Mouse (Mus musculus) forebrain, embryonic 13.5 days (tissue): Measurements from ENCODE around the gene Cbx6. TPM values are rescaled to one million over a fixed set of nuclear protein-coding genes. Genes with fewer than 3 reads are reported as not detected.

Source experiments
- ATAC-seq: fragments of 200-750 bp; cut with Nextera tagmentation; 2 replicates; pipeline ENCODE4 v1.8.0; 2017
- H3K27ac ChIP-seq: fragments of 300-500 bp; sonication (generic); 2 replicates; pipeline ENCODE4 v1.5.1; 2015; ENCODE audit warnings: inconsistent platforms, mild to moderate bottlenecking, moderate library complexity
- H3K27me3 ChIP-seq: fragments of 300-500 bp; sonication (generic); 2 replicates; pipeline ENCODE4 v1.6.1; 2015; ENCODE audit warnings: mild to moderate bottlenecking, inconsistent platforms
- H3K36me3 ChIP-seq: fragments of 300-500 bp; sonication (generic); 2 replicates; pipeline ENCODE4 v1.6.1; 2015; ENCODE audit warnings: mild to moderate bottlenecking, inconsistent platforms; ENCODE audit not compliant: poor library complexity, severe bottlenecking
- H3K4me1 ChIP-seq: fragments of 300-500 bp; sonication (generic); 2 replicates; pipeline ENCODE4 v1.6.1; 2015; ENCODE audit warnings: inconsistent platforms
- H3K4me2 ChIP-seq: fragments of 300-500 bp; sonication (generic); 2 replicates; pipeline ENCODE4 v1.6.1; 2015; ENCODE audit warnings: inconsistent platforms, mild to moderate bottlenecking, moderate library complexity
- H3K4me3 ChIP-seq: fragments of 300-500 bp; sonication (generic); 2 replicates; pipeline ENCODE4 v1.5.1; 2015; ENCODE audit warnings: mild to moderate bottlenecking, inconsistent platforms
- H3K9ac ChIP-seq: fragments of 300-500 bp; sonication (generic); 2 replicates; pipeline ENCODE4 v1.6.1; 2015; ENCODE audit warnings: mild to moderate bottlenecking, inconsistent platforms
- H3K9me3 ChIP-seq: fragments of 300-500 bp; sonication (generic); replicated peaks from 2 replicates; pipeline ENCODE4 v1.6.1; 2016; ENCODE audit warnings: inconsistent platforms
- WGBS: fragments of 180-500 bp; shearing (Covaris S2); methylation state at CpG from one replicate; pipeline ENCODE4 v1.1.7; 2015; 5-methylcytosine and 5-hydroxymethylcytosine counted together
- polyA plus RNA-seq: library from polyadenylated mRNA; unstranded; fragments of >200 nt; fragmentation: Nextera tagmentation; extraction: Ambion mirVana; gene quantifications from 2 replicates; pipeline ENCODE4 v1.2.1, GENCODE M21; 2015

Cbx6 gene
- polyA plus RNA-seq, 1 experiment from 2014 or later: 39.0 TPM

DNA sequence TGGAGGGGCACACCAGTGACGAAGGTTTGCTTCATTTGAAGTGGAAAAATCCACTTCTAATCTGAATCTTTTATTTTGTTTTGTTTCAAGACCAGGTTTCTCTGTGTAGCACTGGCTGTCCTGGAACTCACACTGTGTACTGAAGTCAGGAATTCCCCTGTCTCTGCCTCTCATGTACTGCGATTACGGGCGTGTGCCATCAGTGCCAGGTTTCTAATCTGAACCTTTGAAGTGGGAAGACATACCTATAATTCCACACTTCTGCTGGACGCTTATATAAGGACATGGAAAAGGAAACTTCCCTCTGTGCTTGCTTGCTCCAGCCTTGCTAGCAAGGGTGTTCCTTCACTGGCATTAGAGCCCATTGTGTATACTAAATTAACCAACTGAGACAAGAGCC, 24.5 kb upstream of the Cbx6 start:
- no peaks in the 10 kb centered on the region for H3K36me3 ChIP-seq
- no peak overlapping the region for H3K27ac ChIP-seq
- no peak overlapping the region for H3K4me3 ChIP-seq
- no peaks in the 10 kb centered on the region for H3K4me1 ChIP-seq
- no peaks in the 10 kb centered on the region for H3K27me3 ChIP-seq
- ATAC-seq: no peak
- no peaks in the 10 kb centered on the region for H3K9me3 ChIP-seq
- H3K4me2 ChIP-seq: no peak overlapping the region
- no peak overlapping the region for H3K9ac ChIP-seq
- WGBS: 83% methylated on average over 5 of the region's 5 CpGs

DNA sequence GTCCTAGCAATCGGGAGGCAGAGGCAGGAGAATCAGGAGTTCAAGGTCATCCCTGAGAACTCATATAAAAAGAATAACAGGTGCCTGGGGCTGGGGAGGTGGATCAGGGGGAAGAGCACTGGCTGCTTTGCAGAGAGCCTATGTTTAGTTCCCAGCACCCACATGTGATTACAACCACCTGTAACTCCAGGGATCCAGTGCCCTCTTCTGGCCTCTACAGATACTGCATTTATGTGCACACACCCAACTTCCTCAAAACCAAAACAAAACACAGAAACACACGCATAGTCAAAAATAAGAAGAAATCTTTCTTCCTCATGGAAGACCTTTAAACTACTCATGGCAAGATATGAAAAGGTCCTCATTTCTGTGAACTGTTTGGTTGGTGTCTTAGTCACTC, 15.7 kb upstream of the Cbx6 start:
- Histone ChIP-seq H3K4me2 (no peak overlapping the region), H3K27ac (no peak overlapping the region), H3K4me3 (no peak overlapping the region), H3K4me1 (peaks cover 6% of the 10 kb centered on the region; the same call in 1 of the 2 replicates), H3K27me3 (0 out of 2 replicates have a peak, but pooled peaks cover 3% of the 10 kb centered on the region), H3K9ac (no peak overlapping the region), H3K9me3 (no peaks in the 10 kb centered on the region), H3K36me3 (no peaks in the 10 kb centered on the region)
- ATAC-seq: no peak
- WGBS: 96% methylated on average over 2 of the region's 2 CpGs

GRCm38 (mm10) chr15:79847100-79847499, 12.6 kb upstream of the Cbx6 start:
- Histone ChIP-seq H3K4me1 (peaks cover 6% of the 10 kb centered on the region; the same call in 1 of the 2 replicates), H3K4me3 (no peak overlapping the region), H3K36me3 (no peaks in the 10 kb centered on the region), H3K27ac (no peak overlapping the region), H3K27me3 (0 out of 2 replicates have a peak, but pooled peaks cover 3% of the 10 kb centered on the region), H3K9ac (no peak overlapping the region), H3K4me2 (no peak overlapping the region), H3K9me3 (no peaks in the 10 kb centered on the region)
- WGBS: 16% methylated on average over 5 of the region's 5 CpGs
- no peak for ATAC-seq

DNA sequence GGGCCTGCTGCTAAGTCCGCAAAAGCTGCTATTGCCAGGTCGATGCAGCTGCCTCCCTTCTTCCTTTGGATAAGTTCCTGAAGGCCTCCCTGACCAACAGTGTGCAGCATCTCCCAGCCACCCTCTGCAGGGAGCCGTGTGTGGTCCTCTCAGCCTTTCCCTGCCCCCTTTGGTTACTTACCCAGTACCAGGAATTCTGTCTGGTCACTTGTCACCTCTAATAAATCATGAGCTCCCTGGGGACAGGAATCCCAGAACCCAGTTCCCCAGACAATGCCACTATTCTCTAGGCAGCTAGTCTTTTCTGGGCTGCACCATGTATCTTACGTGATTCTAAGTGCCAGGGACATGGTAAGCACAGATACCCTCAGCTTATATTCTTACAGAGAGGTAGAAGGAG, 11.5 kb upstream of the Cbx6 start:
- H3K4me2 ChIP-seq: no peak overlapping the region
- no peak for ATAC-seq
- no peak overlapping the region for H3K27ac ChIP-seq
- 0 out of 2 replicates have a peak, but pooled peaks cover 3% of the 10 kb centered on the region for H3K27me3 ChIP-seq
- no peak overlapping the region for H3K9ac ChIP-seq
- no peaks in the 10 kb centered on the region for H3K9me3 ChIP-seq
- no peaks in the 10 kb centered on the region for H3K36me3 ChIP-seq
- H3K4me3 ChIP-seq: no peak overlapping the region
- H3K4me1 ChIP-seq: peaks cover 6% of the 10 kb centered on the region; the same call in 1 of the 2 replicates
- 69% methylated on average over 4 of the region's 4 CpGs for WGBS

- no peaks in the 10 kb centered on the region for H3K9me3 ChIP-seq
- H3K27ac ChIP-seq: no peak overlapping the region
- no peaks in the 10 kb centered on the region for H3K36me3 ChIP-seq
- H3K9ac ChIP-seq: no peak overlapping the region
- H3K4me3 ChIP-seq: no peak overlapping the region
- 0 out of 2 replicates have a peak, but pooled peaks cover 1% of the 10 kb centered on the region for H3K27me3 ChIP-seq
- peaks cover 6% of the 10 kb centered on the region; the same call in 1 of the 2 replicates for H3K4me1 ChIP-seq
- no peak overlapping the region for H3K4me2 ChIP-seq
- ATAC-seq: no peak
- 88% methylated on average over 3 of the region's 3 CpGs for WGBS
Measured at GRCm38 (mm10) chr15:79842985-79843384, 8.5 kb upstream of the Cbx6 start.

GRCm38 (mm10) chr15:79840281-79840680, 5.8 kb upstream of the Cbx6 start:
- WGBS: 53% methylated on average over 2 of the region's 2 CpGs

GRCm38 (mm10) chr15:79834881-79835260, 383 bp upstream of the Cbx6 start:
- no peaks in the 10 kb centered on the region for H3K27me3 ChIP-seq
- H3K9ac ChIP-seq: peak overlapping the region; percentile 65
- peaks cover 10% of the 10 kb centered on the region for H3K36me3 ChIP-seq
- peaks cover 45% of the 10 kb centered on the region for H3K4me1 ChIP-seq
- no peak for ATAC-seq
- WGBS: 46% methylated on average over 9 of the region's 9 CpGs
- H3K4me2 ChIP-seq: peak overlapping the region; percentile 98
- H3K4me3 ChIP-seq: peak overlapping the region; percentile 84
- no peaks in the 10 kb centered on the region for H3K9me3 ChIP-seq
- H3K27ac ChIP-seq: peak overlapping the region; percentile 97

More at GRCm38 (mm10) chr15:79840281-79840680, 5.8 kb upstream of the Cbx6 start:
- Histone ChIP-seq H3K4me1 (peaks cover 7% of the 10 kb centered on the region), H3K4me2 (no peak overlapping the region), H3K9me3 (no peaks in the 10 kb centered on the region), H3K36me3 (no peaks in the 10 kb centered on the region), H3K27ac (no peak overlapping the region), H3K27me3 (no peaks in the 10 kb centered on the region), H3K9ac (no peak overlapping the region), H3K4me3 (no peak overlapping the region)
- ATAC-seq: no peak

- peak; percentile 34; the same call in 1 of the 2 replicates for ATAC-seq
- Histone ChIP-seq H3K36me3 (peaks cover 18% of the 10 kb centered on the region), H3K27ac (peak overlapping the region; percentile 97), H3K4me2 (peak overlapping the region; percentile 98), H3K27me3 (no peaks in the 10 kb centered on the region), H3K4me3 (peak overlapping the region; percentile 84), H3K9ac (peak overlapping the region; percentile 89), H3K9me3 (no peaks in the 10 kb centered on the region), H3K4me1 (peaks cover 59% of the 10 kb centered on the region)
- WGBS: under 1% methylated on average over 41 of the region's 41 CpGs
Measured at GRCm38 (mm10) chr15:79833251-79834050, 1.0 kb downstream of the Cbx6 start.

- no peak for ATAC-seq
- H3K27ac ChIP-seq: peak overlapping the region; percentile 97
- peak overlapping the region; percentile 98 for H3K4me2 ChIP-seq
- peaks cover 30% of the 10 kb centered on the region for H3K36me3 ChIP-seq
- no peaks in the 10 kb centered on the region for H3K27me3 ChIP-seq
- H3K4me1 ChIP-seq: peaks cover 71% of the 10 kb centered on the region
- WGBS: 19% methylated on average over 18 of the region's 18 CpGs
- no peaks in the 10 kb centered on the region for H3K9me3 ChIP-seq
- peak overlapping the region; percentile 84 for H3K4me3 ChIP-seq
- H3K9ac ChIP-seq: peak overlapping the region; percentile 89
Measured at GRCm38 (mm10) chr15:79832064-79832900, 2.2 kb downstream of the Cbx6 start.

DNA sequence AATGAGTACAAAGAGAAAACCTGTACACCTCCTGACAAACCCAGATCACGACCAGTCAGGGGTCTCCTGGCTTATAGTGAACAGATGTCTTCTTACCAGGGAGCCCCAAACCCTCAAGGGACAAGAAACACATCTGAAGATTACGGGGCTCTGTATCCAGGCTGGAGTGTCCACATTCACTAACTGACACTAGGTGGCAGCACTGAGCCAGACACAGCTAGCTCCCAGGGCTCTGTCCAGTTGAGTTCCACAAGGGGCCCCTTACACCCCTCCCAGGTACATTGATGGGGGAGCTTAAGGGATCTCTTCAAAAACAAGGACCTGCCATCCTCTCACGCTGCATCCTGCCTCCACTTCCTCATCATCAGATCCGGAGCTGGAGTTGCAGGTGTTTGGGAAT, 4.1 kb downstream of the Cbx6 start:
- Histone ChIP-seq H3K27me3 (no peaks in the 10 kb centered on the region), H3K4me3 (no peak overlapping the region), H3K9me3 (no peaks in the 10 kb centered on the region), H3K27ac (no peak overlapping the region), H3K36me3 (peaks cover 42% of the 10 kb centered on the region), H3K4me2 (no peak overlapping the region), H3K9ac (peak overlapping the region; percentile 31; the same call in 1 of the 2 replicates), H3K4me1 (peaks cover 82% of the 10 kb centered on the region)
- no peak for ATAC-seq
- WGBS: 8% methylated on average over 4 of the region's 4 CpGs

GRCm38 (mm10) chr15:79829431-79829830, 5.1 kb downstream of the Cbx6 start:
- Histone ChIP-seq H3K4me3 (no peak overlapping the region), H3K4me2 (no peak overlapping the region), H3K9ac (0 out of 2 replicates have a peak overlapping the region, but pooled peaks have one; percentile 31), H3K9me3 (no peaks in the 10 kb centered on the region), H3K27ac (no peak overlapping the region), H3K4me1 (peaks cover 79% of the 10 kb centered on the region), H3K27me3 (no peaks in the 10 kb centered on the region), H3K36me3 (peaks cover 42% of the 10 kb centered on the region)
- ATAC-seq: no peak
- WGBS: 78% methylated on average over 5 of the region's 5 CpGs
